Mouse (Mus musculus): Measurements from ENCODE around the gene Smchd1.

GRCm38 (mm10) chr17:71336421-71336820 is 138.7 kb downstream of the Smchd1 start:
- TF ChIP-seq CTCF (IDR thresholded peaks at IDR 0.05; ENCODE audit: control insufficient read depth, insufficient read depth, low read length) (no peak), POLR2A (IDR thresholded peaks at IDR 0.05; ENCODE audit: borderline replicate concordance, control insufficient read depth, low read depth, low read length) (no peak)
